Comparison of ENCODE assay signal across 30 mouse cellular contexts in genomic region chr16:16273752-16274151, GRCm38 (mm10). TPM values are rescaled to one million over a fixed set of nuclear protein-coding genes. Genes with fewer than 3 reads are reported as not detected.
A peak's percentile ranks its signal among the peaks of the same experiment; 100 is the strongest.
DNase-seq lines count a peak whose midpoint lies in the region; ATAC-seq and TF ChIP-seq lines count a peak whose summit lies in the region.
"Had no signal": no experiment of that assay in that cellular context is flagged by ENCODE, and none has a peak within 500 bp of the region (broad histone marks: within the 10 kb centered on the region; RNA-seq: fewer than 3 reads in every experiment).

No protein-coding gene starts in this region.

- H3K4me2 ChIP-seq in forebrain, embryonic 12.5 days = no peak overlapping the region
- no peak overlapping the region for H3K4me2 ChIP-seq in forebrain, embryonic 16.5 days (ENCODE audit: low read length)
- H3K4me2 ChIP-seq in midbrain, embryonic 12.5 days (replicated peaks) = no peak overlapping the region
- H3K4me2 ChIP-seq in midbrain, embryonic 16.5 days (ENCODE audit: low read length) = no peak overlapping the region
- H3K4me2 ChIP-seq: embryonic facial prominence, embryonic 13.5 days; heart, embryonic 12.5 days; heart, embryonic 15.5 days; hindbrain, embryonic 13.5 days; intestine, embryonic 15.5 days had no signal

- peak; percentile 35 for DNase-seq in brain, embryonic 14.5 days (ENCODE audit: low read depth)
- DNase-seq in gastrocnemius, postnatal 14 days = no peak
- DNase-seq: adrenal gland, postnatal 10 days; adrenal gland, postnatal 36 days; B cell, adult 2 months; cerebellum, adult 11 months; cerebellum, adult 2 months; cerebellum, adult 9-11 months; cerebellum, postnatal 25 days; gastrocnemius, adult 2 months; gastrocnemius, postnatal 25 days; heart, adult 18-20 months; heart, postnatal 10 days; heart, postnatal 36 days; kidney, adult 11 months; kidney, adult 8-10 months had no signal

- no peak overlapping the region for H3K27ac ChIP-seq in forebrain, embryonic 12.5 days
- H3K27ac ChIP-seq in forebrain, embryonic 16.5 days (ENCODE audit: low read length) = no peak overlapping the region
- no peak overlapping the region for H3K27ac ChIP-seq in midbrain, embryonic 12.5 days (replicated peaks)
- no peak overlapping the region for H3K27ac ChIP-seq in midbrain, embryonic 16.5 days (ENCODE audit: low read length)
- H3K27ac ChIP-seq: embryonic facial prominence, embryonic 10.5 days; embryonic facial prominence, embryonic 13.5 days; gastrocnemius, adult 2 months; heart, embryonic 15.5 days; hindbrain, embryonic 10.5 days; hindbrain, embryonic 13.5 days; intestine, embryonic 15.5 days had no signal

- H3K36me3 ChIP-seq in forebrain, embryonic 12.5 days (replicated peaks) = no peaks in the 10 kb centered on the region
- H3K36me3 ChIP-seq in forebrain, embryonic 16.5 days (ENCODE audit: control insufficient read depth, insufficient read depth) = no peaks in the 10 kb centered on the region
- no peaks in the 10 kb centered on the region for H3K36me3 ChIP-seq in midbrain, embryonic 12.5 days
- H3K36me3 ChIP-seq in midbrain, embryonic 16.5 days (ENCODE audit: control insufficient read depth, insufficient read depth, low read length) = no peaks in the 10 kb centered on the region
- H3K36me3 ChIP-seq: embryonic facial prominence, embryonic 10.5 days; embryonic facial prominence, embryonic 13.5 days; hindbrain, embryonic 10.5 days; hindbrain, embryonic 13.5 days; intestine, embryonic 15.5 days had no signal

- no peaks in the 10 kb centered on the region for H3K9me3 ChIP-seq in forebrain, embryonic 12.5 days
- no peaks in the 10 kb centered on the region for H3K9me3 ChIP-seq in forebrain, embryonic 16.5 days (ENCODE audit: control insufficient read depth, low read length)
- H3K9me3 ChIP-seq in midbrain, embryonic 12.5 days = no peaks in the 10 kb centered on the region
- no peaks in the 10 kb centered on the region for H3K9me3 ChIP-seq in midbrain, embryonic 16.5 days (replicated peaks; ENCODE audit: control insufficient read depth, low read length, poor library complexity, severe bottlenecking)
- H3K9me3 ChIP-seq: embryonic facial prominence, embryonic 10.5 days; embryonic facial prominence, embryonic 13.5 days; heart, embryonic 12.5 days; heart, embryonic 15.5 days; hindbrain, embryonic 10.5 days; hindbrain, embryonic 13.5 days; intestine, embryonic 15.5 days had no signal

- peak; percentile 51; the same call in 1 of the 2 replicates for ATAC-seq in forebrain, embryonic 12.5 days (ENCODE audit: low FRiP score)
- ATAC-seq in forebrain, embryonic 16.5 days = no peak
- ATAC-seq in midbrain, embryonic 12.5 days (ENCODE audit: low FRiP score, low read depth) = peak; percentile 23; the same call in 1 of the 2 replicates
- ATAC-seq in midbrain, embryonic 16.5 days = no peak
- ATAC-seq: hindbrain, embryonic 16.5 days; intestine, embryonic 15.5 days had no signal

- no peak for TF ChIP-seq CTCF in brain, embryonic 14.5 days (IDR thresholded peaks at IDR 0.05; ENCODE audit: borderline replicate concordance, extremely low read depth, insufficient read depth, insufficient read length)

- intact Hi-C loops in gastrocnemius, postnatal 14 days (cut with DNase I; ENCODE audit: low total_unique reads) = no loop called here

- no peak for TF ChIP-seq POLR2A in brain, embryonic 14.5 days (IDR thresholded peaks at IDR 0.05; ENCODE audit: borderline replicate concordance, extremely low read depth, insufficient read depth, insufficient read length, poor library complexity, severe bottlenecking)

- peaks cover 8% of the 10 kb centered on the region for H3K4me1 ChIP-seq in forebrain, embryonic 12.5 days
- H3K4me1 ChIP-seq in forebrain, embryonic 16.5 days (replicated peaks; ENCODE audit: control insufficient read depth, insufficient read depth, low read length) = 0 out of 2 replicates have a peak, but pooled peaks cover 4% of the 10 kb centered on the region
- peaks cover 9% of the 10 kb centered on the region; the same call in 1 of the 2 replicates for H3K4me1 ChIP-seq in midbrain, embryonic 12.5 days
- no peaks in the 10 kb centered on the region for H3K4me1 ChIP-seq in midbrain, embryonic 16.5 days (ENCODE audit: control insufficient read depth, insufficient read depth, low read length)
- H3K4me1 ChIP-seq: embryonic facial prominence, embryonic 10.5 days; embryonic facial prominence, embryonic 13.5 days; hindbrain, embryonic 10.5 days; intestine, embryonic 15.5 days had no signal

- no peak overlapping the region for H3K9ac ChIP-seq in forebrain, embryonic 12.5 days
- H3K9ac ChIP-seq in forebrain, embryonic 16.5 days (replicated peaks; ENCODE audit: low read depth, low read length) = no peak overlapping the region
- no peak overlapping the region for H3K9ac ChIP-seq in midbrain, embryonic 12.5 days (replicated peaks)
- no peak overlapping the region for H3K9ac ChIP-seq in midbrain, embryonic 16.5 days (ENCODE audit: low read depth, low read length)
- H3K9ac ChIP-seq: embryonic facial prominence, embryonic 13.5 days; heart, embryonic 12.5 days; heart, embryonic 15.5 days; hindbrain, embryonic 13.5 days; intestine, embryonic 15.5 days had no signal

- no peaks in the 10 kb centered on the region for H3K27me3 ChIP-seq in forebrain, embryonic 12.5 days
- H3K27me3 ChIP-seq in forebrain, embryonic 16.5 days (replicated peaks; ENCODE audit: control insufficient read depth, insufficient read depth, low read length) = no peaks in the 10 kb centered on the region
- H3K27me3 ChIP-seq in midbrain, embryonic 12.5 days = no peaks in the 10 kb centered on the region
- no peaks in the 10 kb centered on the region for H3K27me3 ChIP-seq in midbrain, embryonic 16.5 days (ENCODE audit: control insufficient read depth, insufficient read depth, low read depth, low read length)
- H3K27me3 ChIP-seq: CH12.LX; embryonic facial prominence, embryonic 13.5 days; heart, embryonic 12.5 days; heart, embryonic 15.5 days; hindbrain, embryonic 13.5 days; intestine, embryonic 15.5 days had no signal

- no peak overlapping the region for H3K4me3 ChIP-seq in forebrain, embryonic 12.5 days (replicated peaks)
- no peak overlapping the region for H3K4me3 ChIP-seq in forebrain, embryonic 16.5 days (replicated peaks; ENCODE audit: low read length)
- no peak overlapping the region for H3K4me3 ChIP-seq in midbrain, embryonic 12.5 days
- no peak overlapping the region for H3K4me3 ChIP-seq in midbrain, embryonic 16.5 days (ENCODE audit: low read depth, low read length)
- H3K4me3 ChIP-seq: embryonic facial prominence, embryonic 10.5 days; embryonic facial prominence, embryonic 13.5 days; erythroblast, embryonic 14.5 days; gastrocnemius, adult 2 months; heart, embryonic 12.5 days; heart, embryonic 15.5 days; hindbrain, embryonic 10.5 days; hindbrain, embryonic 13.5 days; intestine, embryonic 15.5 days had no signal

- WGBS in forebrain, embryonic 12.5 days = 78% methylated on average over 6 of the region's 6 CpGs
- 75% methylated on average over 6 of the region's 6 CpGs for WGBS in forebrain, embryonic 16.5 days
- 83% methylated on average over 6 of the region's 6 CpGs for WGBS in midbrain, embryonic 12.5 days
- WGBS in midbrain, embryonic 16.5 days = 90% methylated on average over 6 of the region's 6 CpGs

RNA-seq across cellular contexts. Expression of gene Yars2, which starts 29.0 kb away (rescaled TPM):
- polyA plus RNA-seq in forebrain, embryonic 12.5 days (2016; fragmentation: Nextera tagmentation; extraction: Ambion mirVana) = 38.6 and 42.3 TPM in 2 replicates
- polyA plus RNA-seq in forebrain, embryonic 16.5 days (2015; fragmentation: Nextera tagmentation; extraction: Ambion mirVana) = 26.2 and 27.1 TPM in 2 replicates
- 41.7 and 44.1 TPM in 2 replicates for polyA plus RNA-seq in midbrain, embryonic 12.5 days (2016; fragmentation: Nextera tagmentation; extraction: Ambion mirVana)
- 25.8 and 26.4 TPM in 2 replicates for polyA plus RNA-seq in midbrain, embryonic 16.5 days (2015; fragmentation: Nextera tagmentation; extraction: Ambion mirVana)
- polyA plus RNA-seq in brain, embryonic 14.5 days (2012; rRNA removed) = 21.3 and 29.8 TPM in 2 replicates
- total RNA-seq in gastrocnemius, postnatal 14 days (2021) = 10 to 100 TPM; 16.2 to 17.4 TPM

Comparison
In these comparisons a context has a peak if more than half of its experiments do, and no peak if none do; other contexts are left out.
1. ATAC-seq: peak in forebrain, embryonic 12.5 days (single experiment) and midbrain, embryonic 12.5 days (single experiment); none in forebrain, embryonic 16.5 days (single experiment) and midbrain, embryonic 16.5 days (single experiment).